Mouse (Mus musculus) heart, adult 2 months (tissue): ENCODE measurements around the gene Adamts15.

Experiments used
- CTCF ChIP-seq: fragments of 200-600 bp; IDR thresholded peaks from 2 replicates; pipeline ENCODE4 v1.8.1; 2022; ENCODE audit warnings: antibody characterized with exemption, mild to moderate bottlenecking, moderate library complexity
- POLR2A ChIP-seq: fragments of 200-500 bp; IDR thresholded peaks from 2 replicates; pipeline ENCODE4 v1.6.1; 2011; ENCODE audit warnings: mild to moderate bottlenecking, low read depth, low read length, control low read depth; ENCODE audit not compliant: insufficient read depth

DNA sequence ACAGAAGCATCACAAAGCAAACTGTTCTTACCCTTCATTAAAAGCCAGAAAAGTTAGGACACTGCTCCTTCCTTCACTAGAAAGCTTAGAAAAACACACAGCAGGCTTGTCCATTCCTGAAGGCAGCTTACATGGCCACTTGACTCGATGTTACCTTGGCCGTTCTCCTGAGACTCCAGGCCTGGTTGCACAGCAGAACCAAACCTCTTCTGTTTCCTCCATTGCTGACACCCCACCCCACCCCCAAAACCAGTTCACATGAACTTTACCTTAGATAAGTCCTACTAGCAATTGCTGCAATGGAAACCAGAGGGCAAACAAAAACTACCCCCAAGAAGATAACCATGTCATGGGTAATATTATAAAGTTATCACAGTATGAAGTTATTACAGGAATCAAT lies 25.1 kb downstream of the Adamts15 start:
- TF ChIP-seq POLR2A (no peak), CTCF (no peak)
